Mouse (Mus musculus) MEL (cell line): ENCODE measurements at regions not wholly inside any gene's neighbourhood (a gene's known extent, or its start where the extent isn't known, plus 50 kb on each side); places are given as distances from the start of the nearest gene placed in this dataset.

Experiments
- CTCF ChIP-seq, 3 experiments: IDR thresholded peaks in 2 of 3; conservative IDR thresholded peaks in 1 of 3; 2 replicates each; pipeline ENCODE4 v1.5.1; 2011 to 2012; ENCODE audit warnings: low read length in 3 of 3, low read depth in 2 of 3, mild to moderate bottlenecking in 2 of 3, improper control_type of control experiment in 1 of 3, inconsistent platforms in 1 of 3, mixed read lengths in 1 of 3, moderate library complexity in 1 of 3; ENCODE audit not compliant: control insufficient read depth in 1 of 3, insufficient read depth in 1 of 3, poor library complexity in 1 of 3, severe bottlenecking in 1 of 3
- GATA1 ChIP-seq: IDR thresholded peaks from 2 replicates; pipeline ENCODE4 v1.6.1; 2011; ENCODE audit warnings: low read depth, low read length, improper control_type of control experiment
- HCFC1 ChIP-seq: IDR thresholded peaks from 2 replicates; pipeline ENCODE4 v1.6.1; 2012; ENCODE audit warnings: low read depth, mild to moderate bottlenecking, inconsistent platforms, low read length, improper control_type of control experiment, moderate library complexity
- MEF2A ChIP-seq: IDR thresholded peaks from 2 replicates; pipeline ENCODE4 v1.6.1; 2014; ENCODE audit warnings: low read depth, mild to moderate bottlenecking, inconsistent platforms, low read length, improper control_type of control experiment; ENCODE audit not compliant: poor library complexity, insufficient replicate concordance, severe bottlenecking; ENCODE audit errors: extremely low read depth
- POLR2A ChIP-seq, 2 experiments: IDR thresholded peaks; 2 replicates each; pipeline ENCODE4 v1.6.1; 2011 to 2012; ENCODE audit warnings: low read length in 2 of 2, mild to moderate bottlenecking in 2 of 2, control low read depth in 1 of 2, improper control_type of control experiment in 1 of 2, low read depth in 1 of 2, moderate library complexity in 1 of 2; ENCODE audit not compliant: control insufficient read depth in 1 of 2, insufficient read depth in 1 of 2, poor library complexity in 1 of 2
- RCOR1 ChIP-seq: IDR thresholded peaks from 2 replicates; pipeline ENCODE4 v1.6.1; 2012; ENCODE audit warnings: low read depth, mild to moderate bottlenecking, inconsistent platforms, low read length, improper control_type of control experiment
- SMC3 ChIP-seq: IDR thresholded peaks from 2 replicates; pipeline ENCODE4 v1.6.1; 2011; ENCODE audit warnings: low read depth, low read length, improper control_type of control experiment
- ZKSCAN1 ChIP-seq: IDR thresholded peaks from 2 replicates; pipeline ENCODE4 v1.6.1; 2012; ENCODE audit warnings: low read depth, mild to moderate bottlenecking, inconsistent platforms, low read length, improper control_type of control experiment, moderate library complexity

DNA sequence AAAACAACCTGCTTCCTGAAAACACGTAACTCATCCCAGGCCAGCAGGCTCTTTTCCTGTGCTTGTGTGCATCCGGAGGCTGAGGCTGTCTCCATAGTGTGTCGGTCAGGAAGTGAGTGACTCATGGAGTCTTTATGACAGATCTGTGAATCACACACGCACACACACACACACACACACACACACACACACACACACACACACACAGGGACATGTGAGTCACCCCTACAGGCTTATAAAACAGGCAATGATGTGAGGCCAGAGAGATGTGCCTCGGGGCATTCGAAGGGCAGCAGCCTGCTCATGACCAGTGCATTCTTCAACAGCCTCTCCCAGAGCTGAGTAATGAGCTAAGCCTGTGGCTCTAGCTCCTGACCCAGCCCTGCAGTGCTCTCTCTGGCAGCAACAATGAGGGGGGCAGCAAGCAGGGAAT lies 97.5 kb upstream of the Dlx2 start:
- TF ChIP-seq CTCF (IDR thresholded peaks at IDR 0.05 in 2 of 3, conservative IDR thresholded peaks at IDR 0.05 in 1 of 3; ENCODE audit: control insufficient read depth in 1 of 3, insufficient read depth in 1 of 3, low read depth in 2 of 3, low read length in 3 of 3, poor library complexity in 1 of 3, severe bottlenecking in 1 of 3) (no peak), HCFC1 (no peak), MEF2A (no peak), RCOR1 (no peak), ZKSCAN1 (no peak), GATA1 (no peak), SMC3 (no peak), POLR2A (IDR thresholded peaks at IDR 0.05; ENCODE audit: control insufficient read depth in 1 of 2, insufficient read depth in 1 of 2, low read depth in 1 of 2, low read length in 2 of 2, poor library complexity in 1 of 2) (no peak)
